Mouse (Mus musculus): Measurements from ENCODE around the gene Trim15.

- TF ChIP-seq CTCF (IDR thresholded peaks at IDR 0.05; ENCODE audit: insufficient read depth, low read length) (no peak), POLR2A (IDR thresholded peaks at IDR 0.05; ENCODE audit: borderline replicate concordance, extremely low read depth, low read depth, low read length) (no peak)
Measured at GRCm38 (mm10) chr17:36830470-36830869, 36.5 kb downstream of the Trim15 start.

Data from lung, adult 2 months (tissue).